Mouse (Mus musculus) thymus, postnatal 10 days (tissue): ENCODE results near the gene Pitpnm3.

Experiments
- DNase-seq, 2 experiments: peaks; one replicate each; pipeline ENCODE4 v3.0.0; 2021; ENCODE audit warnings: low spot score in 2 of 2

Gene Pitpnm3

GRCm38 (mm10) chr11:72136231-72136982, 829 bp upstream of the Pitpnm3 start:
- no peak for DNase-seq

- DNase-seq: no peak
Observed at GRCm38 (mm10) chr11:72134536-72135382, 819 bp downstream of the Pitpnm3 start.

- DNase-seq: no peak
Observed at GRCm38 (mm10) chr11:72133075-72133474, 2.5 kb downstream of the Pitpnm3 start.

GRCm38 (mm10) chr11:72132266-72132665, 3.3 kb downstream of the Pitpnm3 start:
- no peak for DNase-seq

GRCm38 (mm10) chr11:72131697-72132096, 3.9 kb downstream of the Pitpnm3 start:
- no peak for DNase-seq

- no peak for DNase-seq
Observed at GRCm38 (mm10) chr11:72130905-72131304, 4.7 kb downstream of the Pitpnm3 start.

- DNase-seq: no peak
Observed at GRCm38 (mm10) chr11:72130472-72130871, 5.1 kb downstream of the Pitpnm3 start.

GRCm38 (mm10) chr11:72130021-72130420, 5.6 kb downstream of the Pitpnm3 start:
- DNase-seq: no peak

GRCm38 (mm10) chr11:72129032-72129894, 6.3 kb downstream of the Pitpnm3 start:
- DNase-seq: no peak

GRCm38 (mm10) chr11:72127450-72128189, 8.0 kb downstream of the Pitpnm3 start:
- no peak for DNase-seq

- no peak for DNase-seq
Observed at GRCm38 (mm10) chr11:72125781-72126180, 9.8 kb downstream of the Pitpnm3 start.

- DNase-seq: no peak
Observed at GRCm38 (mm10) chr11:72123531-72123930, 12.0 kb downstream of the Pitpnm3 start.

GRCm38 (mm10) chr11:72120354-72120753, 15.2 kb downstream of the Pitpnm3 start:
- DNase-seq: no peak

GRCm38 (mm10) chr11:72118630-72119029, 16.9 kb downstream of the Pitpnm3 start:
- DNase-seq: no peak

GRCm38 (mm10) chr11:72113296-72113695, 22.3 kb downstream of the Pitpnm3 start:
- no peak for DNase-seq

GRCm38 (mm10) chr11:72110726-72111125, 24.9 kb downstream of the Pitpnm3 start:
- no peak for DNase-seq

- no peak for DNase-seq
Observed at GRCm38 (mm10) chr11:72104223-72104622, 31.4 kb downstream of the Pitpnm3 start.

- DNase-seq: no peak
Observed at GRCm38 (mm10) chr11:72103530-72103929, 32.0 kb downstream of the Pitpnm3 start.

GRCm38 (mm10) chr11:72100996-72101395, 34.6 kb downstream of the Pitpnm3 start:
- DNase-seq: no peak

GRCm38 (mm10) chr11:72099181-72099580, 36.4 kb downstream of the Pitpnm3 start:
- no peak for DNase-seq

- DNase-seq: no peak
Observed at GRCm38 (mm10) chr11:72098027-72098426, 37.6 kb downstream of the Pitpnm3 start.
